Mouse (Mus musculus) cerebellum, adult 8-10 months (tissue): ENCODE measurements around the gene Rab3a.
A peak's percentile ranks its signal among the peaks of the same experiment; 100 is the strongest.

Experiments used
- DNase-seq: peaks from one replicate; pipeline ENCODE4 v3.0.0; 2022

Gene Rab3a

DNA sequence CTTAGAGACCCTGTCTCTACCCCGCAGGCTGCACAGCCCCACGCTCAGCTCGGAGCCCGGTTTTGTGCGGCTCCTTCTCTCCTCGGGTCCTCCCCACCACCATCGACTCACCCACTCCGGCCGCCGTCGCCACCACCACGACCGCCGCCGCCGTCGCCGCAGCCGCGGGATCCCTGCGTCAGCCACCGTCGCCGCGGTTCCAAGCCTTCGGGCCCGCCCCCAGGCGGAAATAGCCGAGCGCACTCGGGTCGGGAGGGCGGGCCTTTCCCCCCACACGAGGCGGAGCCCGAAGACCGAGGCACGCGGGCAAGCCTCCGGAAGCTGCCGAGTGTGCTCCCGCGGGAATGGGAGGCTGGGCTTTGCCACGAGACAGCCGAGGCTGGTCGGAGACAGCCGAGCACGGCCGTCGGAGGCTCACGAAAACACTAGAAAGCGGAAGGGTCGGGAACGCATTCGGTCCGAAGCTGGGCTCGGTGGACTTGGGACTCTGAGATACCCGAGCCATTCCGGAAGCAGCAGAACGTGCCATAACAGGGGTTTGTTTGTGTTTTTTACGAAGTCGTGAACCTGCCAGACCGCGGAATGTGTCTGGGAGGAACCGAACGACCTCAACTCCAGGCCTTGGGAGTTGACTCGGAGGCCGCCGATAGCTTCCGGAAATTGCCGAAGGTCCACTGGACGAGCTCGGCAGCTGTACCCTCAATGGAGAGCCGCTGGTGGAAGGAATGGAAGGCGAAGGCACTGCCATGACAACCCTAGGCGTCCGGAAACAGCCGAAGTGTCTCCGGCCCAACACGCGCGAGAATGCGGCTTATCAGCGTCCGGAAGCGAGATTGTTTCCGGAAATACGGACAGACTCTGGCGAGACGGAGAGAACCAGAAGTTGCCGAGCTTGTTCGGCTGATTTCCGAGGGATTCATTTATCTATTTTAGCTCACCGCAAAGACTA is 22.3 kb downstream of the Rab3a start, which contains the start of gene Pik3r2:
Pik3r2 (minus strand) TSS at position 218 of the 949 bp plus-strand sequence.
- DNase-seq = peak; percentile 98

DNA sequence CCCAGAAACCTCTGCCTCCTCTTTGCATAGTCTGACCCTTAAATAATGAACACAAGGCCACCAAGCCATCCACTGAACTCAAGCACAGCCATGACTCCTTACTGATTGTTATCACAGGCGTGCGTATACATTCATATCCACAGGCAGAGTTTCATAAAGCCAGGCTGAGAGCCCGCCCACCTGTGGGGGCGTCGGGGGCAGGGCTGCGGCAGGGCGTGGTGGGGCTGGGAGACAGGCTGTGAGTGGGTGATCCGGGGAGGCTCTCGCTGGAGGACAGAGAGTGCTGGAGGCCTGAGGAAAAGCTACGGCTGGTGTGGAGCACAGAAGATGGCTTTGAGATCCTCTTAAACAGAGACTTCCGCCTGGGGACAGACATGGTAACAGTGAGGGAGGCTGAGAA is 25.6 kb downstream of the Rab3a start:
- no peak for DNase-seq

DNA sequence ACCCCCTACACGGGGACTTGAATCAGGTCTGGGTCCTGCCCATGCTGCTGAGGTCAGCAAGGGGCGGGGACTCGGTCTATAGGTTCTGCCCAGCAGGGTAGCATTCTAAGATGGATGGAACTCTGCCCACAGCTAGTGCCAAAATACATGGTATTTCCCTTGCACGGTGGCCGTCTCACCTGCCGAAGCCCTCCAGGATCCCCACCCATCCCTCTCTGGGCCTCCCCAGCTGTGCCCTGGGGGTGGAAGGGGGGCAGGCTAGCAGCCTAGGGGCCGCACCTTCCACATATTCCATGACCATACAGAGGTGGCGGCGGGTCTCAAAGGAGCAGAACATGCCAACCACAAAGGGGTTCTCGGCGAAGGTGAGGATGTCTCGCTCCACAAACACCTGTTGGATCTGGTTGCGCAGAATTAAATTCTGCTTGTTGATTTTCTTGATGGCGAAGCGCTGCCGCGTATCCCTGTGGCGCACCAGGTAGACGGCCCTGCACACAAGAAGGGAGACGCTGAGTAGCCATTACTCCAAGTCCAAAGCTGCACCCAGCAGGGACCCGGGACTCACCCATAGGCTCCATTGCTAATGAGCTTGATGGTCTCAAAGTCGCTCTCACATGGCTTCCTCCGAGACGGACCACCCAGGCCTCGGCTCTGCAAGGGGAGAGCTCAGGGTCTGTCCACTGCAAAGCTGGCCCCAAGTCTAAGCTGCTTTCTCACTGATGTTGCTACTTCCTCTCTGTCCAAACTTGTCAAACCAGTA is 32.0 kb downstream of the Rab3a start:
- no peak for DNase-seq

DNA sequence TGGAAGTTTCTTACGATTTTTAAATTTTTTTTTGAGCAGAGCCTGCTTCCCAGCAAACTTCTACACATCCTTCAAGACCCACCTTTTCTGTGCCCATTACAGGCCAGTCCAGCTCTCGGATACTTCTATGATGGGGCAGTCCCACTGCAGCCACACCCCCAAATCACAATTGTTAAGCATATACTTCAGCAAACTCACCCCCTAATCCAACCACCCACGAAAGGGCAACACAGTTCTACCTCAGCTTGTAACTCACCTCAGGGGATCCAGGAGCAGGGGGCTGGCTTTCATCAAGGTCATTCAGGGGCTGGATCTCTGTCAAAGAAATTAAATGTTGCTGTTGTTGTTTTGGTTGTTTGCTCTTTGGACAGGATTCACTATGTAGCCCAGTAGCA is 32.6 kb downstream of the Rab3a start:
- DNase-seq = no peak

DNA sequence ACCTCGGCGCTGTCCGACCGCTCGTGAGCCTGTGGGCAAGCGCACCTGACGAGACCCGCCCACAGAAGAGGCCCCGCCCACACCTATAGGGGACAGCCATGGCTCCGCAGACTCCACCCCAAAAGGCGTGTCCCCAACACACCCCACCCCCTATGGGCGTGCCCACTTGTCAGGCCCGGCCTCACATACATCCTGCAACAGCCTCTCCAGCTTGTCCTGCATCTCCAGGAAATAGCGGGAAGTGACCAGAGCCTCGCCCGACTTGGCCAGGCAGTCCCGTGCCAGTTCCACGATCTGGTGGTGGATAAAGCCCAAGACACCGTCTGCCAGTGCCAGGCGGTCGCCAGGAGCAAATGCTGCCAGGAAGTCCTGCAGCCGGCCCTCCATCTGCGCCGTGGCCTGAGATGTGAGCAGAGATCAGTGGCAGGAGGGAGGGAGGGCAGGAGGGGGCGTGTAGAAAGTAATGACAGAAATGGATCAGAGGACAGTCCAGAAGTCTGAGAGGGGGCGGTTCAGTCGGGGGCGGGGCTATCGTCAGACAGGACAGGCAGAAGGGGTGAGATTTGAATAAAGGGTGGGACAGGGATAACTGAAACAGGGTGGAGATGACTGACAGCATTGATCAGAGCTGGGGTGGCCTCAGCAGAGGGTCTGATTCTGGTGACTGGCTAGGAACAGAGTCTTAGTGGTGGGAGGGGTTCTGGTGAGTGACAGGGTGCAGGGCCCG is 33.6 kb downstream of the Rab3a start:
- DNase-seq = peak; percentile 87

DNA sequence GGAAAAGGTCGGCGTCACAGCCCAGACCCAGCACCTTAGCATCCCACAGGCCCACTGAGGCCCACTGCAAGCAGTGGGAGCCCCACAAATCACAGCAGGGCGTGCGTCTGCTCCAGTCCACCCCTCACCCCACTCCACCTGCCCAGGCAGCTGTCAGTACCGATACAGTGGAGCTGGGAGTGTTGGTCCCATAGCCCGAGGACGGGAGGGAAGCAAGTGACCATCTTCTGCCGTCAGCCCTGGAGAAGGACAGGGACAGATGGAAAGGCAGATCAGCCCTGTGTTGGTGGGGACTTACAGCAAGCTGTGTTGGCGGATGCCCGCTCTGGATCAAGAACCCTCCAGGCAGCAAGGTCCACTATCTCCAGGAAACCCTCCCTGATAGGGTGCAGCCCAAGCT is 34.6 kb downstream of the Rab3a start:
- no peak for DNase-seq

DNA sequence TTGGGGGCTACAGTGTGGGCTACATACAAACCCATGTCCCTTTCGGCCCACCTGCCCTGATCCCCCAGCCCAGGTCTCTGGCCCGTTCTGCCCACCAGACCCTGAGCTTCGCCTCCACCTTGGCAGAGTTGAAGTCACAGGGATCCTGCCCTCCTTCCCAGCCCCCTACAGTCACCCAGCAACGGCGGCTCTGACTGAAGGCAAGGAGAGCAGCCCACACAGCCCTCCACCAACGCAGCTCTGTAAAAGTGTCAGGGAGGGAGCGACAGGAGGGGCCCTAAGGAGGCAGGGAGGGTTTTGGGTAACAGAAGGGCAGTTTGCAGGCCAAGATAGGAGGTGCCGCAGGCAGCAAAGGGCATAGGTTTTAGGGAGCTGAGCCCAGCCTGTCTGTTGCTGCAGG is 36.4 kb downstream of the Rab3a start:
- DNase-seq = no peak

DNA sequence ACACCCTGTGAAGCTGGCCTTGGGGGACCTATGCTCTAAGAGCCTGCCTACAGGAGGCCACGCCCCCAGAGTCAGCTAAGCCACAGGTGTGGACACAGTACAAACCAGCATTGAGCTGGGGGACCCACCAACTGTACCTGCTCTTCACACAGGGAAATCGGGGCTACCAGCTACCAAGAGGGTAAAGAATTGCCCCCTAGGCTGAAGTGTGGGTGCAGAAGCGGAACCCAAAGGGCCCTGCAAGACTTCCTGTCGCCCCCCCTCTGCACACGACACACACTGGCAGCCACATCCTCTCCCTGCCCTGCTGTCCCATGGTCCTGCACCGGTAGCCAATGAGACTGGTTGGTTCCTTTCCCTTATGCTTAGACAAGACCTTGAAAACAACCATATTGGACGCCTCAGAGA is 36.8 kb downstream of the Rab3a start:
- no peak for DNase-seq

DNA sequence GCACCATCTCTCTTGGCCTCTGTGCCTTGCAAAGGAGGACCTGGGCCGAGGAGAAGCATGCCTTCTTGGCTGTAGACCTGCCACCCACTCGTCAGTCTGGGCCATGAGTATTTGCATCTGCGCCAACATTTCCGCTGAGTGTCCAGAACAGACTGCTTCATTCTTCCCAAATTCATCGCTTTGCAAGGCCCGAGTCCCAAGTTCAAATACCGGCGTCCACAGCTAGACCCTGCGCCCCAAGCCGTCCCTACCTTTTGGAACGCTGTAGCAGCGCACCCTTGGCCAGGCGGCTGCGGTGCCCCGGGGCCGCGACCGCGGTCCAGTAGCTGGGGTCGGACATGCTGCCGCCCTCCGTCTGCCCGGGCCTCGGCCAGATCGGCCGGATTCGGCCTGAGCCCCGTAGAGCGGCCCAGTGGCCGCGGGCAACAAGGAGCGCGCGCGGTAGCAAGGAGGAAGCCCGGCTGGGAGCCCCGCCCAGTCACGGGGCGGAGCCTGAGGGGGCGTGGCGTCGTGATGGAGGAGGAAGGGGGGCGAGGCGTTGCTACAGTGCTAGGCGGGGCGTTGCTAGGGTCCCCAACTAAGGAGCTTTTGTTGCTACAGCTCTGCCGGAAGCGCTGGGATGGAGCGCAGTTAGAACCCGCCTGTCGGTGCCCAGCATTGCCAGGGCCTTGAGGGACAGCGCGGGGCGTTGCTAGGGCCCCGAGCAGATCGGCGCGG is 37.7 kb downstream of the Rab3a start:
- peak; percentile 89 for DNase-seq

DNA sequence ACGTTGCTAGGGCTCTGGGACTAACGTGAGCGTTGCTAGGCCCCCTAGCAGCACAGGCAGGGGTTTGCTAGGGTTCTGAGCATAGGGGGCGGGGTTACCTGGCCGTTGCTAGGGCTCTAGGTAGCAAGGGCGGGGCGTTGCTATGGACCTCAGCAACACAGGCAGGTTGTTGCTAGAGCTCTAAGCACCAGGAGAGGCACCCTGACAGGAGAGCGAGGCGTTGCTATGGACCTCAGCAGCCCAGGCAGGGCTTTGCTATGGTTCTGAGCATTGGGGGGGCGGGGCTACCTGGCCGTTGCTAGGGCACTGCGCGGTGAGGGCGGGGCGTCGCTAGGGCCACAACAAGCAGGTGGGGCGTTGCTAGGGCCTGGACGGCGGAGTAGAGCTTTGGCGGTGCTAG is 38.2 kb downstream of the Rab3a start:
- peak; percentile 70 for DNase-seq

DNA sequence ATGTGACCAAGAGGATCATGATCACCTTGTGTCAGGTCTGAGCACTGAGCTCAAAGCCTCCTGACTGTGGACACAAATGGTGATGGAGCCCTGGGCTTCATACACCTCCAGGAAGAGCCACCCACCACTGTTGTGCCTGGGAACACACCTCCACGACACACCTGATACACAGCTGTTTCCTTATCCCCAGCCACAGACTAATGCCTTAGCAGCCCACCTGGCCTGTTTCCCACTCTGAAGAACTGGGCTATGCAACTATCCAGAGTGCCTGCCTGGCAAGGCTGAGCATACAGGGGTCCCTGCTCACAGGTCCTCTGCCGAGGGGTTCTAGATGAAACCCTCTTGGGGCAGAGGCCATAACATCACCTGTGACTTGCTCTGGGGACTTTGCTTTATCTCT is 39.7 kb downstream of the Rab3a start:
- no peak for DNase-seq

DNA sequence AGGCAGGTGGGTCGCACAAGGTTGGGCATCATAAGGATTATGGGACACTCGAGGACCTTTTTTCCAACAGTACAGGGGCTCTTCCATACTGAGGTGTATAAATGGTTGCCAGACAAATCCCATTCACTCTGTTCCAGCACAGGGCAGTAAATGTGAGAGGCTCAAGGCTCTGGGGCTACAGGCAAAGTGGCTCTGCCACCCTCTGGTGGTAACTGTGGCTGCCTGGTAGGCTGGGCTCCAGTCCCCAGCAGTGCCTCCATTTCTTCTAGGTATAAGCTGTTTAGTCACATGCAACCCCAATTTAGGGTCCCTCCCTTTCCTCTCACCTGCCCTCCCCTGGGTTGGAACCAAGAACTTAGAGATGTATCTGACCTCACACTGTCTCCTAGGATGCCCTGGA is 40.9 kb downstream of the Rab3a start:
- no peak for DNase-seq

DNA sequence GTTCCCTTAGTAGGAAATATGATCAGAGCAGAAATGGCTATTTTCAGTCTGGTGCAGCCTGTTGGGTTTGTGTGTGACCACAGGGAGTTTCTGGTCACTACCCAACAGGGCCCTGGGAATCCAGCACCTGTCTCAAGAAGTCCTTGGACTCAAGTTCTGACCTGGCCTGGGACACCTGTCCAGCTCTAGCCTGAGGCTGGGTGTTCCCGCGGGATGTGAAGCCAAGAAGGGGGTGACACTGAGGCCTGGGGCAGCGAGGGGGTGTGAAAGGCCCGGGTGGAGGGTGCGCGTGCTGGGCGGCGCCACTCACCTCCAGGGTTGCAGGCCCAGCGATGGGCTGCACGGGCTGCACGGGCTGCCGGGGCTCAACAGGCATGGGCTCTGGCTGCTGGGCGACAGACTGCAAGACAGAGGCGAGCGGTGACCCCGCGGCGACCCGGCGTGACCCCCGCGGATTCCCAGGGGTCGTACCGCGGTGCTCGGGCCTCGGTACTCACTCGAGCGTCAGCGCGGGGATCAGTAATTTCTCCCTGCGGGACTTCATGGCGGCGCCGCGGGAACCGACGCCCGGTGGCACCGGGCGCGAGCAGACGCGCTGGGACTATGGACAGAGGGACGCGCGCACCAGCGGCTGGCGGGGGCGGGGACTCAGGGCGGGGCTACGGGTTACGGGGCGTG is 42.1 kb downstream of the Rab3a start:
- no peak for DNase-seq

DNA sequence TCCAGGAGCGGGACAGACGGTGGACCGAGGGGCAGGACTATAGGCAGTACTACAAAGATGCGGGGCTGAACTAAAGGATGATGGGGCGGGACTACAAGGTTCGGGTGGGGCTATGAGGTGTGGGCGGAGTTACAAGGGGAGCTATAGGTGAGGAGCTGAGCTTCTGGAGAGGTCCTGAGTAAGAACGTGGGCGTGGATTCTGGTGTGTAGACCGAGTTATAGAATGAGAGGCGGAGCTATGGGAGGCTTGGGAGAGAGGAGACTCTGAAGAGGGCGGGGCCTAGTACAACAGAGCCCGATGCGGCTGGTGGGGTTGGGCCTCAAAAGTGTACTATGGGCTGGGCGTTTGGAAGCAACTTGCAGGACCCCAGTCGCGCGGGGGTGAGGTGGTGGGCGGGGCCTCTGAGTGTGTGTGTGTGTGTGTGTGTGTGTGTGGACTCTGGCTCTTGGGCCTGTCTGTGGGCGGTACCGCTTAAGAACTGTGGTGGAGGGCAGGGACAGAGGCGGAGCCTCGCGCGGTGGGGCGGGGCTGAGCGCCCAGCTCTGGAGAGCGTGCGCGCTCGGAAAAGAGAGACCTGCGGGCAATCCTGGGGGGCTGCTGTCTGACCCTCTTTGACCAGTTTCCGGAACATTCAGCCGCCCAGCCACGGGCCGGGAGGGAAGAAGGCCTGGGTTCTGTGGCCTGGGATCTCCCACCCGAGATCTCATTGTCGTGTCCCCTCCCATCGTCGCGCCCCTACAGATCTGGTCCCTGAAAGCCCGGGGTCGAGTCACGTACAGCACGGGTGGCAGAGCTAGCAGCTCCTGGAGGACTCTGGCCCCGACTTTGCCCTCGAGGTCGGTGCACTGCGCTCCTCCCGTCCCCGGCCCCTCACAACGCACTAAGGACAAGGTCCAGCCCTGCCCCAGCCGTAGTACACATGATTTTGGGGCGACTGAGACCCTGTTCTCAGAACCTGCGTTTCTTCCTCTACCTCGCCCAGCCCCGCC is 42.9 kb downstream of the Rab3a start:
- DNase-seq = peak; percentile 78

DNA sequence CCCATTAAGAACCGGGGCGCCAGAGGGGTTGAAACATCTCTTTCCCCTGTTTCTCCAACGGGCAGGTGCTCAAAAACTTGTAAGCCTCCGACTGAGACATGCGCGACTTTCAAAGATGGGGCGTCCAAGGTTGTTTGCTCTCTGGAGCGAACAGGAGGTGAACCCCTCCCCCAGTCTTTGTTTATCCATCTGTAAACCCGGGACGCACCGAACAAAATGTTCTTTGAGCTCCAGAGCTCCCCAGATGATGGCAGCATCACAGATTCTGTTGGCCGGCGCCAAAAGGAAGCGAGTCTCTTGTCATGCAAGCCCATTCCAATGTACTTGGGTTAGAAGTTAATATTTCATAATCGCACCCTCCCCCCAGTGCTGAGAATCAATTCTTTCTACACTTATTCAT is 43.8 kb downstream of the Rab3a start:
- no peak for DNase-seq

DNA sequence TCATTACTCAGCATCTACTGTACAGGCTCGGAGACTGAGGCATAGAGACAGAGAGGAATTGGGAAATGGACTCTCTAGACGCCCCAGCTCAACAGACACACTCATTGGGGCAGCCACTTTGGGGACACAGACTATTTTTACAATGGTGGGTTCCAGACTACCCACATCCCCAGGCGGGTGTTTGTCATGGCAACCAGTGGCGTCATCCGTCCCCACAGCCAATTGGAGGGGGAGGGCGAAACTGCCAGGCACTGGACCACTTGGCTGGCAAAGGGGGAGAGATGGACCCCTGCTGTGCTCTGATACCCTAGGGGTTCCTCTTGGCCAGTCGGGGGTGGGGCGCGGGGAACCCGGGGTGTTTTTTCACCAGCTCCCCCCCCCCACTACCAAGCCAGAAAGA is 46.2 kb downstream of the Rab3a start:
- DNase-seq = no peak

DNA sequence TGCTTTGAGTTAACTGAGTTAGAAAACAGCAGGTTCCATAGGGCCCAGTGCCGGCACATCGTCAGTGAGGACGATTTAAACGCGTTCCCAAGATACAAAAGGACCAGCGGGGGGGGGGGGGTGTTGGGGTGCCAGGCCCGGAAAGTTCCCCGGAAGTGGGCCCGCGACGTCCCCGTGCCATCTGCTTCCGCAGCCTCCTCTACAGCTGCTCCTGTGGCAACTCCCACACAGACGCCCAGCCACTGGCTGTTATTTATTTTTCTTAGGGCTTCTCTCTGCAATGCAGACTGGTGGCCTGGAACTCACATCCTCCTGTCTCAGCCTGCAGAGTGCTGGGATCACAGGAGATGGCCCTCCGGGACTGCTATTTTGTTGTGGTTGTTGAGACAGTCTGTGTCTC is 46.7 kb downstream of the Rab3a start:
- no peak for DNase-seq

DNA sequence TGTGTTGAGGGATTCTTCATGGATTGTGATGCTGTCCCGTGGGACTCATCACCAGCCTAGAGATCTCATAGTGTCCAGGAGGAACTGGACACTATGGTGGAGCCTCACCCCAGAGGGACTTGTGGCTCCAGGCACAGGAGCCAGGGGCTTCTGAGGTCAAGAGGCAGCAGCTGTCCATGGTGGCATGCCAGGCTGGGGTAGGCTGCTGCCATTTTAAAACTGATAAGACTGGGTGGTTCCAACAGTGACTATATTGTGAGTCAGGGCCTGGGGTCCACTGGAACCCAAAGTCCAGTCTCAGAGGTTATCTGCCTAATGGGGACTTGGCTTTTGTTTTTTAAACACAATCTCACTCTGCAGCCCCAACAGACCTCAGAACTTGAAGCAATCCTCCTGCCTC is 47.4 kb downstream of the Rab3a start:
- no peak for DNase-seq

DNA sequence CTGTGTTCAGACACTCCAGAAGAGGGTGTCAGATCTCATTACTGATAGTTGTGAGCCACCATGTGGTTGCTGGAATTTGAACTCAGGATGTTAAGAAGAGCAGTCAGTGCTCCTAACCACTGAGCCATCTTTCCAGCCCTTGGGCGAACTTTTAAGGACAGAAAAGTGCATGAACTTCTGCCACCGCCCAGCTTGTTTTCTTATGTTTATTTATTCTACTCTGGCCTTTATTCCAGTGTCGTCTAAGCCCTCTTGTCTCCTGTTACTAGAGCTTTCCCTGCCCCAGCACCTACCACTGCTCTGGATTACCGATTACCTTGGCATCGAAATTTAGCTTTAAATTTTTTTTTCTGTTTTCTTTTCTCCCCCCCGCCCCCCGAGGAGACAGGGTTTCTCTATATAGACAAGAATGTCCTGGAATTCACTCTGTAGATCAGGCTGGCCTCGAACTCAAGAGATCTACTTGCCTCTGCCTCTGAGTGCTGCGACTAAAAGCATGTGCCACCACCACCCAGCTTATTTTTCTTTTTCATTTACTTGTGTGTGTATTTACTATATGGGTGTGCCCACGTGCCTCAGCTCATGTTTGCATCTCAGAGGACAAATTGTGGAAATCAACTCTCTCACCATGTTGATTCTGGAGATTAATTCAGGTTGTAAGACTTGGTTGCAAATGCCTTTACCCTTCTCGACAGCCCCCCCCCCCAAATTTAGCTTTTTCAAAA is 48.5 kb downstream of the Rab3a start:
- no peak for DNase-seq
